ENCODE assay signal across 11 mouse cellular contexts in genomic region chr5:138173217-138173616, GRCm38 (mm10). TPM values are rescaled to one million over a fixed set of nuclear protein-coding genes. Genes with fewer than 3 reads are reported as not detected.
A peak's percentile ranks its signal among the peaks of the same experiment; 100 is the strongest.
DNase-seq lines count a peak whose midpoint lies in the region; ATAC-seq and TF ChIP-seq lines count a peak whose summit lies in the region.
"Had no signal": no experiment of that assay in that cellular context is flagged by ENCODE, and none has a peak within 500 bp of the region (broad histone marks: within the 10 kb centered on the region; RNA-seq: fewer than 3 reads in every experiment).

No protein-coding gene starts in this region.

- no peak for TF ChIP-seq RAD21 in MEL (IDR thresholded peaks at IDR 0.05; ENCODE audit: low read depth, low read length)

- 0 out of 2 replicates have a peak, but pooled peaks cover 7% of the 10 kb centered on the region for H3K4me1 ChIP-seq in lung, embryonic 14.5 days (ENCODE audit: insufficient read depth)
- peaks cover 0 to 10% of the 10 kb centered on the region in 2 experiments; a peak in 2 of 4 replicates for H3K4me1 ChIP-seq in MEL (ENCODE audit: control insufficient read depth in 1 of 2, insufficient read depth in 2 of 2, low read length in 2 of 2)
- H3K4me1 ChIP-seq in embryonic facial prominence, embryonic 13.5 days = peaks cover 26% of the 10 kb centered on the region
- H3K4me1 ChIP-seq in liver, postnatal 0 days (ENCODE audit: insufficient read depth) = peaks cover 15% of the 10 kb centered on the region

- ATAC-seq in lung, embryonic 14.5 days (ENCODE audit: insufficient read depth) = no peak
- no peak for ATAC-seq in embryonic facial prominence, embryonic 13.5 days (ENCODE audit: insufficient number of reproducible peaks, insufficient read depth, low FRiP score, low TSS enrichment, low read depth)
- ATAC-seq in liver, postnatal 0 days = no peak

- peak overlapping the region; percentile 80 for H3K4me2 ChIP-seq in lung, embryonic 14.5 days
- H3K4me2 ChIP-seq in embryonic facial prominence, embryonic 13.5 days = peak overlapping the region; percentile 83
- H3K4me2 ChIP-seq in liver, postnatal 0 days (ENCODE audit: low read depth, low read length) = 0 out of 2 replicates have a peak overlapping the region, but pooled peaks have one; percentile 95

- H3K4me3 ChIP-seq in lung, embryonic 14.5 days (ENCODE audit: low read depth, low read length) = peak overlapping the region; percentile 81; the same call in 1 of the 2 replicates
- H3K4me3 ChIP-seq in MEL (ENCODE audit: control insufficient read depth in 1 of 2, insufficient read depth in 1 of 2, low read depth in 2 of 2, low read length in 2 of 2) = no peak overlapping the region
- H3K4me3 ChIP-seq in embryonic facial prominence, embryonic 13.5 days = peak overlapping the region; percentile 76
- H3K4me3 ChIP-seq in liver, postnatal 0 days (ENCODE audit: low read depth, low read length) = no peak overlapping the region

- no peak for DNase-seq in lung, embryonic 14.5 days
- no peak for DNase-seq in lung, postnatal 36 days
- DNase-seq in MEL (ENCODE audit: low read depth, low spot score) = peak; percentile 91
- no peak for DNase-seq in liver, postnatal 0 days
- DNase-seq in natural killer cell, adult 2 months (ENCODE audit: low spot score in 2 of 2) = no peak
- DNase-seq in frontal cortex, postnatal 10 days (ENCODE audit: low spot score in 2 of 2) = no peak
- DNase-seq: adrenal gland, postnatal 25 days; gastrocnemius, adult 2 months; kidney, adult 18-20 months had no signal

- no peak for TF ChIP-seq CTCF in lung, embryonic 14.5 days (IDR thresholded peaks at IDR 0.05; ENCODE audit: low read depth)
- TF ChIP-seq CTCF in MEL (IDR thresholded peaks at IDR 0.05 in 2 of 3, conservative IDR thresholded peaks at IDR 0.05 in 1 of 3; ENCODE audit: control insufficient read depth in 1 of 3, insufficient read depth in 1 of 3, low read depth in 2 of 3, low read length in 3 of 3, poor library complexity in 1 of 3, severe bottlenecking in 1 of 3) = no peak
- no peak for TF ChIP-seq CTCF in liver, postnatal 0 days (IDR thresholded peaks at IDR 0.05; ENCODE audit: low read depth)

- H3K36me3 ChIP-seq in lung, embryonic 14.5 days (ENCODE audit: insufficient read depth) = peaks cover 61% of the 10 kb centered on the region
- peaks cover 4 to 18% of the 10 kb centered on the region in 2 experiments for H3K36me3 ChIP-seq in MEL (ENCODE audit: control insufficient read depth in 1 of 2, insufficient read depth in 2 of 2, low read length in 2 of 2)
- peaks cover 56% of the 10 kb centered on the region for H3K36me3 ChIP-seq in embryonic facial prominence, embryonic 13.5 days
- peaks cover 51% of the 10 kb centered on the region for H3K36me3 ChIP-seq in liver, postnatal 0 days (replicated peaks; ENCODE audit: insufficient read depth, low read length)

- no peak overlapping the region for H3K27ac ChIP-seq in lung, embryonic 14.5 days (ENCODE audit: low read depth)
- peak overlapping the region; percentile 95 for H3K27ac ChIP-seq in MEL (ENCODE audit: control insufficient read depth, low read depth, low read length)
- no peak overlapping the region for H3K27ac ChIP-seq in embryonic facial prominence, embryonic 13.5 days
- H3K27ac ChIP-seq in liver, postnatal 0 days (ENCODE audit: low read depth) = no peak overlapping the region

- TF ChIP-seq POLR2A in MEL (IDR thresholded peaks at IDR 0.05; ENCODE audit: control insufficient read depth in 1 of 2, insufficient read depth in 1 of 2, low read depth in 1 of 2, low read length in 2 of 2, poor library complexity in 1 of 2) = peak in 1 of 2 experiments; percentile 52; a peak in 2 of 4 replicates

- H3K9ac ChIP-seq in lung, embryonic 14.5 days = no peak overlapping the region
- H3K9ac ChIP-seq in MEL (ENCODE audit: control insufficient read depth, low read depth, low read length, poor library complexity, severe bottlenecking) = 0 out of 2 replicates have a peak overlapping the region, but pooled peaks have one; percentile 81
- no peak overlapping the region; the same call in 1 of the 2 replicates for H3K9ac ChIP-seq in embryonic facial prominence, embryonic 13.5 days
- H3K9ac ChIP-seq in liver, postnatal 0 days (replicated peaks) = no peak overlapping the region

- no peak for TF ChIP-seq EP300 in MEL (IDR thresholded peaks at IDR 0.05; ENCODE audit: low read depth in 1 of 2, low read length in 2 of 2)
- TF ChIP-seq EP300 in liver, postnatal 0 days (IDR thresholded peaks at IDR 0.05; ENCODE audit: low read depth) = no peak

- 66% methylated on average over 3 of the region's 3 CpGs for WGBS in lung, embryonic 14.5 days
- 72% methylated on average over 3 of the region's 3 CpGs for WGBS in embryonic facial prominence, embryonic 13.5 days
- 64% methylated on average over 3 of the region's 3 CpGs for WGBS in liver, postnatal 0 days (ENCODE audit: insufficient replicate concordance)

- H3K9me3 ChIP-seq in lung, embryonic 14.5 days (ENCODE audit: low read depth, low read length) = no peaks in the 10 kb centered on the region
- H3K9me3 ChIP-seq in MEL (replicated peaks; ENCODE audit: insufficient read depth, low read length) = no peaks in the 10 kb centered on the region
- no peaks in the 10 kb centered on the region for H3K9me3 ChIP-seq in embryonic facial prominence, embryonic 13.5 days
- H3K9me3 ChIP-seq in liver, postnatal 0 days (ENCODE audit: low read length) = no peaks in the 10 kb centered on the region
- H3K9me3 ChIP-seq: megakaryocyte, embryonic 14.5 days had no signal

- H3K27me3 ChIP-seq in lung, embryonic 14.5 days (ENCODE audit: insufficient read depth, low read length) = no peaks in the 10 kb centered on the region
- no peaks in the 10 kb centered on the region for H3K27me3 ChIP-seq in MEL (ENCODE audit: control insufficient read depth in 1 of 2, insufficient read depth in 2 of 2, low read length in 2 of 2)
- no peaks in the 10 kb centered on the region for H3K27me3 ChIP-seq in embryonic facial prominence, embryonic 13.5 days
- no peaks in the 10 kb centered on the region for H3K27me3 ChIP-seq in liver, postnatal 0 days (ENCODE audit: insufficient read depth, low read length)
- H3K27me3 ChIP-seq: megakaryocyte, embryonic 14.5 days had no signal

- peaks cover 27% of the 10 kb centered on the region for H3K79me2 ChIP-seq in MEL (ENCODE audit: control insufficient read depth, insufficient read depth, low read length, poor library complexity)

TF ChIP-seq in MEL, 35 proteins besides CTCF, POLR2A, EP300 and RAD21 (continues in another document):
- TF ChIP-seq ETS1 (IDR thresholded peaks at IDR 0.05; ENCODE audit: low read depth, low read length) (peak; percentile 84), MAZ (IDR thresholded peaks at IDR 0.05; ENCODE audit: low read depth, low read length) (no peak), CHD2 (IDR thresholded peaks at IDR 0.05; ENCODE audit: low read length) (no peak), MYC (IDR thresholded peaks at IDR 0.05; ENCODE audit: low read depth, low read length) (0 out of 2 replicates have a peak, but pooled peaks have one; percentile 45), GABPA (IDR thresholded peaks at IDR 0.05; ENCODE audit: low read depth, low read length) (no peak), MAX (IDR thresholded peaks at IDR 0.05; ENCODE audit: low read length) (peak; percentile 60; the same call in 1 of the 2 replicates), ZC3H11A (IDR thresholded peaks at IDR 0.05; ENCODE audit: low read depth, low read length) (no peak)

RNA-seq across cellular contexts. Expression of gene Mcm7, which starts 1.0 kb away (rescaled TPM):
- 225 and 233 TPM in 2 replicates for polyA plus RNA-seq in lung, embryonic 14.5 days (2014; fragmentation: Nextera tagmentation; extraction: Ambion mirVana)
- total RNA-seq in MEL (2012; rRNA removed) = 202 TPM in 2 replicates
- polyA plus RNA-seq in MEL (2012; ENCODE audit: insufficient read depth in 1 of 2, insufficient read length in 2 of 2, low read depth in 1 of 2, low replicate concordance in 2 of 2, missing spikeins in 1 of 2) = 100 to 1,000 TPM; 255 to 565 TPM
- 191 and 201 TPM in 2 replicates for polyA plus RNA-seq in embryonic facial prominence, embryonic 13.5 days (2015; fragmentation: Nextera tagmentation; extraction: Ambion mirVana)
- polyA plus RNA-seq in liver, postnatal 0 days (2015; fragmentation: Nextera tagmentation; extraction: Ambion mirVana) = 74.7 and 83.3 TPM in 2 replicates

RNA-seq across cellular contexts. Expression of gene Ap4m1, which starts 1.4 kb away (rescaled TPM):
- polyA plus RNA-seq in lung, embryonic 14.5 days (2014; fragmentation: Nextera tagmentation; extraction: Ambion mirVana) = 19.2 and 20.6 TPM in 2 replicates
- total RNA-seq in MEL (2012; rRNA removed) = 19.1 and 22.2 TPM in 2 replicates
- 10 to 100 TPM in 1 of 2 experiments, not detected in 1; 38.5 TPM for polyA plus RNA-seq in MEL (2012; ENCODE audit: insufficient read depth in 1 of 2, insufficient read length in 2 of 2, low read depth in 1 of 2, low replicate concordance in 2 of 2, missing spikeins in 1 of 2)
- 35.7 and 37.5 TPM in 2 replicates for polyA plus RNA-seq in embryonic facial prominence, embryonic 13.5 days (2015; fragmentation: Nextera tagmentation; extraction: Ambion mirVana)
- polyA plus RNA-seq in liver, postnatal 0 days (2015; fragmentation: Nextera tagmentation; extraction: Ambion mirVana) = 3.0 and 3.8 TPM in 2 replicates

RNA-seq across cellular contexts. Expression of gene Cops6, which starts 12.3 kb away (rescaled TPM):
- 256 and 259 TPM in 2 replicates for polyA plus RNA-seq in lung, embryonic 14.5 days (2014; fragmentation: Nextera tagmentation; extraction: Ambion mirVana)
- 52.6 and 63.7 TPM in 2 replicates for total RNA-seq in MEL (2012; rRNA removed)
- 100 to 1,000 TPM in 1 of 2 experiments, not detected in 1; 152 TPM for polyA plus RNA-seq in MEL (2012; ENCODE audit: insufficient read depth in 1 of 2, insufficient read length in 2 of 2, low read depth in 1 of 2, low replicate concordance in 2 of 2, missing spikeins in 1 of 2)
- 308 and 342 TPM in 2 replicates for polyA plus RNA-seq in embryonic facial prominence, embryonic 13.5 days (2015; fragmentation: Nextera tagmentation; extraction: Ambion mirVana)
- 197 and 222 TPM in 2 replicates for polyA plus RNA-seq in liver, postnatal 0 days (2015; fragmentation: Nextera tagmentation; extraction: Ambion mirVana)

RNA-seq across cellular contexts. Expression of gene Taf6, which starts 14.0 kb away (rescaled TPM):
- polyA plus RNA-seq in lung, embryonic 14.5 days (2014; fragmentation: Nextera tagmentation; extraction: Ambion mirVana) = 95.6 and 97.6 TPM in 2 replicates
- 52.6 and 59.6 TPM in 2 replicates for total RNA-seq in MEL (2012; rRNA removed)
- 10 to 100 TPM in 1 of 2 experiments, not detected in 1; 94.7 TPM for polyA plus RNA-seq in MEL (2012; ENCODE audit: insufficient read depth in 1 of 2, insufficient read length in 2 of 2, low read depth in 1 of 2, low replicate concordance in 2 of 2, missing spikeins in 1 of 2)
- polyA plus RNA-seq in embryonic facial prominence, embryonic 13.5 days (2015; fragmentation: Nextera tagmentation; extraction: Ambion mirVana) = 94.2 and 101 TPM in 2 replicates
- polyA plus RNA-seq in liver, postnatal 0 days (2015; fragmentation: Nextera tagmentation; extraction: Ambion mirVana) = 17.3 and 20.6 TPM in 2 replicates

RNA-seq across cellular contexts. Expression of gene Cnpy4, which starts 14.1 kb away (rescaled TPM):
- polyA plus RNA-seq in lung, embryonic 14.5 days (2014; fragmentation: Nextera tagmentation; extraction: Ambion mirVana) = 55.5 and 59.0 TPM in 2 replicates
- total RNA-seq in MEL (2012; rRNA removed) = 7.8 TPM in 2 replicates
- polyA plus RNA-seq in MEL (2012; ENCODE audit: insufficient read depth in 1 of 2, insufficient read length in 2 of 2, low read depth in 1 of 2, low replicate concordance in 2 of 2, missing spikeins in 1 of 2) = 10 to 100 TPM in 1 of 2 experiments, not detected in 1; 12.1 TPM
- 67.5 and 69.8 TPM in 2 replicates for polyA plus RNA-seq in embryonic facial prominence, embryonic 13.5 days (2015; fragmentation: Nextera tagmentation; extraction: Ambion mirVana)
- polyA plus RNA-seq in liver, postnatal 0 days (2015; fragmentation: Nextera tagmentation; extraction: Ambion mirVana) = 6.7 and 7.5 TPM in 2 replicates

Comparison
In these comparisons a context has a peak if more than half of its experiments do, and no peak if none do; other contexts are left out.
1. H3K4me3 ChIP-seq: peak in lung, embryonic 14.5 days (single experiment) and embryonic facial prominence, embryonic 13.5 days (single experiment); none in MEL (0 of 2) and liver, postnatal 0 days (single experiment).
2. Peak in every context shown above with its lines, with median percentiles within 50 percentile points of each other: H3K4me2 ChIP-seq.